Mouse (Mus musculus): ENCODE data around the gene Tmem60. TPM values are rescaled to one million over a fixed set of nuclear protein-coding genes. Genes with fewer than 3 reads are reported as not detected.

Tmem60 gene
- total RNA-seq (2014; fragmentation: Nextera tagmentation) (43.8 and 48.6 TPM in 2 replicates), total RNA-seq (2017) (37.9 and 52.2 TPM in 2 replicates), polyA plus RNA-seq (2012) (2.8 and 3.5 TPM in 2 replicates)

DNA sequence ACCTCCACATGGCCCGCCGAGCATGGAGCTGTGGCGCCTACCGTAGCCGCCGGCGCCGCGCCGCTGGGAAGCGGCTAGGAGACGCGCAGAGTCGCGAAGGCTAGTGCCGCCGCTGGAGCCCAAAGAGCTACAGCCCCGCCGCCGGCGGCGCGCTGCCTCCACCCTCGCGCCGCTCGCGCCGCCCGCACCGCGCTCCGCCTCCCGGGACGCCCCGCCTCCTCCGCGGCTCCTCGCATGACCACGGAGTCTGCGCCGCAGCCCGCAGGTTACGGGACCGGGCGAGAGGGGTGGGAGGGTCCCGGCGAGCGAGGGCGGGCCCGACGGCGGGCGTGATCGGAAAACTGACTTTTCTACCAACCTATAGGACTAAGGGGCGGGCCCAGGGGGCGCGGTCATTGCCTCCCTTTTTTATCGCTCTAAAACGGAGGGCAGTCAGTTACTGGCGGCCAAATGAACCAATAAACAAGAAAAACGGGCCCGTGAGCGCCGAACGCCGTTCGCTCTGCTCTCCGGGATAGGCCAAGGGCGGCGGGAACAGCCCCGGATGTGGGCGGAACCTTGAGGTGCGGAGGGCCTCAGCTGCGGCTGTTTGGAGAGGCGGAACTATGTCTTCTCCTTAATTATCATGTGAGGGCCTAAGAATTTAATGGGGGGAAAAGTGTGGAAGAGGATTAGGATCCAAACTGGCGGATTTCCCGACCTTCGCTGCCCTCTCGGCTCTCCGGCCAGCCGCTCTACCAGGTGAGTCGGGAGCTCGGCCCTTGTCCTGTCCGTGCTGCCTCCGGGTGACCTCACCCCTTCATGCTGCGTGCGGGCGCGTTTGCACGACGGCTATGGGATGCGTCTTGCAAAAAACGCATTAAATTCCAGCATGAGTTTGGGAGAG is at the start of gene Tmem60, which contains the start of gene Phtf2:
TSS of gene Tmem60 (plus strand) at position 277 of the 886 bp plus-strand sequence.
TSS of gene Phtf2 (minus strand) at position 210 of the 886 bp plus-strand sequence.
- H3K27me3 ChIP-seq (ENCODE audit: insufficient read depth, low read length): no peaks in the 10 kb centered on the region
- no peaks in the 10 kb centered on the region for H3K9me3 ChIP-seq (replicated peaks)
- ATAC-seq (ENCODE audit: extremely low read depth, insufficient number of reproducible peaks, low FRiP score, poor library complexity, severe bottlenecking) (peak; percentile 92), DNase-seq (ENCODE audit: low spot score) (peak; percentile 88)
- peaks cover 34% of the 10 kb centered on the region for H3K36me3 ChIP-seq (replicated peaks)
- H3K4me3 ChIP-seq (ENCODE audit: low read depth, low read length): peak within 1 kb of the TSS; percentile 91
- peaks cover 49% of the 10 kb centered on the region for H3K4me1 ChIP-seq (ENCODE audit: insufficient read depth, low read depth, low read length)
- no peak for TF ChIP-seq CTCF (IDR thresholded peaks at IDR 0.05; ENCODE audit: low read depth, low read length)
- no peak for TF ChIP-seq GATA2 (IDR thresholded peaks at IDR 0.05; ENCODE audit: borderline replicate concordance, low read depth, low read length)
- no peak for TF ChIP-seq GATA1 (IDR thresholded peaks at IDR 0.05; ENCODE audit: borderline replicate concordance, low read length)
- no peak for TF ChIP-seq POLR2AphosphoS5 (IDR thresholded peaks at IDR 0.05; ENCODE audit: insufficient replicate concordance, low read depth, low read length)

DNA sequence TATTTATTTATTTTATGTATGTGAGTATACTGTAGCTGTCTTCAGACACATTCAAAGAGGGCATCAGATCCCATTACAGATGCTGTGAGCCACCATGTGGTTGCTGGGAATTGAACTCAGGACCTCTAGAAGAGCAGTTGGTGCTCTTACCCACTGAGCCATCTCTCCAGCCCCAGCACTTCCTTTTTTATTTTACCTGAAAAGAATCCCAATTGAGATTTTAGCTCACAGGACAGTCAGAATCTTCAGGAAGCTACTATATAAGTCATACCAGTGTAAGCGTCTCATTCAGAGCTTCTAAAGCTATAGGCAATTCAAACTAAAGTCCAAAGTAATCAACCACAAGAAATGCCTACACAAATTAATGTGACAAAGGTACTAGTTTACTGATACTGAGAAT is 47.6 kb upstream of the Tmem60 start:
- Histone ChIP-seq H3K9me3 (replicated peaks) (no peaks in the 10 kb centered on the region), H3K36me3 (replicated peaks) (peaks cover 44% of the 10 kb centered on the region), H3K4me1 (ENCODE audit: insufficient read depth, low read depth, low read length) (peaks cover 17% of the 10 kb centered on the region), H3K4me3 (ENCODE audit: low read depth, low read length) (no peak overlapping the region), H3K27me3 (ENCODE audit: insufficient read depth, low read length) (no peaks in the 10 kb centered on the region)
- TF ChIP-seq TAL1 (conservative IDR thresholded peaks at IDR 0.05; ENCODE audit: low read depth, low read length) (no peak), GATA2 (IDR thresholded peaks at IDR 0.05; ENCODE audit: borderline replicate concordance, low read depth, low read length) (no peak), POLR2AphosphoS5 (IDR thresholded peaks at IDR 0.05; ENCODE audit: insufficient replicate concordance, low read depth, low read length) (no peak), CTCF (IDR thresholded peaks at IDR 0.05; ENCODE audit: low read depth, low read length) (no peak), GATA1 (IDR thresholded peaks at IDR 0.05; ENCODE audit: borderline replicate concordance, low read length) (no peak)
- ATAC-seq (ENCODE audit: extremely low read depth, insufficient number of reproducible peaks, low FRiP score, poor library complexity, severe bottlenecking): no peak
- DNase-seq (ENCODE audit: low spot score): no peak

DNA sequence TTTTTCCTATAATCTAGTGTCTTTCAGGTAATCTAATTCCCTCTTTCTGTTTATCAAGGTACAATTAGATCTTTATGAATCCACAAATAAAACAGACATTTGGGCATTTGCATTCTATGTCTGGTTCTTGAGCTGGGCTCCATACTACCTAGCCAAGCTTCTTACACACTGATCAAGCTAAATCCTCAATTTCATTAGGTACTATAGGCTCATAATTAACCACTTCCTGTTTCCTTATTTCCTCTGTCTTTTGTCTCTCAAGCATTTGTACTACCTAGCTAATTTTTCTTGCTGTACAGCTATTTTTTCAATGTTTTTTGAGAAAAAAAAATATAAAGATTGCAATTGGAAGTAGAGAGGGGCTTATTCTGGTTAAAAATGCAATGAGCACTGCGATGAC is 44.9 kb upstream of the Tmem60 start:
- Histone ChIP-seq H3K4me3 (ENCODE audit: low read depth, low read length) (no peak overlapping the region), H3K9me3 (replicated peaks) (no peaks in the 10 kb centered on the region), H3K36me3 (replicated peaks) (peaks cover 49% of the 10 kb centered on the region), H3K4me1 (ENCODE audit: insufficient read depth, low read depth, low read length) (peaks cover 16% of the 10 kb centered on the region), H3K27me3 (ENCODE audit: insufficient read depth, low read length) (no peaks in the 10 kb centered on the region)
- no peak for ATAC-seq (ENCODE audit: extremely low read depth, insufficient number of reproducible peaks, low FRiP score, poor library complexity, severe bottlenecking)
- TF ChIP-seq CTCF (IDR thresholded peaks at IDR 0.05; ENCODE audit: low read depth, low read length): no peak
- DNase-seq (ENCODE audit: low spot score): no peak

GRCm38 (mm10) chr5:20843405-20843804 is 38.6 kb upstream of the Tmem60 start:
- Histone ChIP-seq H3K9me3 (replicated peaks) (no peaks in the 10 kb centered on the region), H3K4me1 (ENCODE audit: insufficient read depth, low read depth, low read length) (peaks cover 40% of the 10 kb centered on the region), H3K36me3 (replicated peaks) (peaks cover 36% of the 10 kb centered on the region), H3K27me3 (ENCODE audit: insufficient read depth, low read length) (no peaks in the 10 kb centered on the region), H3K4me3 (ENCODE audit: low read depth, low read length) (no peak overlapping the region)
- DNase-seq (ENCODE audit: low spot score) (no peak), ATAC-seq (ENCODE audit: extremely low read depth, insufficient number of reproducible peaks, low FRiP score, poor library complexity, severe bottlenecking) (no peak)
- TF ChIP-seq TAL1 (conservative IDR thresholded peaks at IDR 0.05; ENCODE audit: low read depth, low read length): no peak
- no peak for TF ChIP-seq CTCF (IDR thresholded peaks at IDR 0.05; ENCODE audit: low read depth, low read length)
- no peak for TF ChIP-seq GATA1 (IDR thresholded peaks at IDR 0.05; ENCODE audit: borderline replicate concordance, low read length)
- TF ChIP-seq POLR2AphosphoS5 (IDR thresholded peaks at IDR 0.05; ENCODE audit: insufficient replicate concordance, low read depth, low read length): no peak
- no peak for TF ChIP-seq GATA2 (IDR thresholded peaks at IDR 0.05; ENCODE audit: borderline replicate concordance, low read depth, low read length)

DNA sequence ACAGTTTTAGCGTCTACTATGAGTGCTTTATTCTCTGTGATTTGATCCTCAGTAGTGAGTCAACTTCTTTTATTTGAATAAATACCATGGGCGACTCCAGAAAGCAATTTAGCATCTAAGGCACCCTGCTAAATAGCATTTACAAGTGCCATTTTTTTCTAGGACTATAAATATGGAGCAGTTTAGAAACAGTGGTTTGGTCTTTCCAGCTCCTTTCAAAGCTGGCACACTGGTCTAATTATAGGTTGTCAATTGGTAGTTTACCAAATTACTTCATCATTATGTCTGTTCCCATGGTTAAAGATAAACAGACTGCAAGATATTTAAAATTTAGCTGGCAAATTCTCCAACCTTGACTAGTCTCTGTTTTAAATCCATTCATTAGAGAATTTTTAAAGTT is 38.2 kb upstream of the Tmem60 start:
- Histone ChIP-seq H3K4me1 (ENCODE audit: insufficient read depth, low read depth, low read length) (peaks cover 40% of the 10 kb centered on the region), H3K27me3 (ENCODE audit: insufficient read depth, low read length) (no peaks in the 10 kb centered on the region), H3K4me3 (ENCODE audit: low read depth, low read length) (no peak overlapping the region), H3K9me3 (replicated peaks) (no peaks in the 10 kb centered on the region), H3K36me3 (replicated peaks) (peaks cover 40% of the 10 kb centered on the region)
- TF ChIP-seq CTCF (IDR thresholded peaks at IDR 0.05; ENCODE audit: low read depth, low read length) (no peak), POLR2AphosphoS5 (IDR thresholded peaks at IDR 0.05; ENCODE audit: insufficient replicate concordance, low read depth, low read length) (no peak), GATA1 (IDR thresholded peaks at IDR 0.05; ENCODE audit: borderline replicate concordance, low read length) (no peak), TAL1 (conservative IDR thresholded peaks at IDR 0.05; ENCODE audit: low read depth, low read length) (no peak), GATA2 (IDR thresholded peaks at IDR 0.05; ENCODE audit: borderline replicate concordance, low read depth, low read length) (no peak)
- no peak for DNase-seq (ENCODE audit: low spot score)
- ATAC-seq (ENCODE audit: extremely low read depth, insufficient number of reproducible peaks, low FRiP score, poor library complexity, severe bottlenecking): no peak

GRCm38 (mm10) chr5:20847010-20847409 is 35.0 kb upstream of the Tmem60 start:
- TF ChIP-seq POLR2AphosphoS5 (IDR thresholded peaks at IDR 0.05; ENCODE audit: insufficient replicate concordance, low read depth, low read length) (no peak), CTCF (IDR thresholded peaks at IDR 0.05; ENCODE audit: low read depth, low read length) (no peak), TAL1 (conservative IDR thresholded peaks at IDR 0.05; ENCODE audit: low read depth, low read length) (no peak), GATA2 (IDR thresholded peaks at IDR 0.05; ENCODE audit: borderline replicate concordance, low read depth, low read length) (no peak)
- Histone ChIP-seq H3K36me3 (replicated peaks) (peaks cover 39% of the 10 kb centered on the region), H3K4me3 (ENCODE audit: low read depth, low read length) (no peak overlapping the region), H3K9me3 (replicated peaks) (no peaks in the 10 kb centered on the region), H3K27me3 (ENCODE audit: insufficient read depth, low read length) (no peaks in the 10 kb centered on the region), H3K4me1 (ENCODE audit: insufficient read depth, low read depth, low read length) (peaks cover 38% of the 10 kb centered on the region)
- no peak for DNase-seq (ENCODE audit: low spot score)
- ATAC-seq (ENCODE audit: extremely low read depth, insufficient number of reproducible peaks, low FRiP score, poor library complexity, severe bottlenecking): no peak
